Mouse (Mus musculus): ENCODE data around the gene Aspm. TPM values are rescaled to one million over a fixed set of nuclear protein-coding genes. Genes with fewer than 3 reads are reported as not detected.
"Not testable (repeated sequence)": the region's sequence is repeated elsewhere in the genome, so short reads cannot be mapped to it uniquely, and the experiment has no call there.

Gene Aspm
- polyA plus RNA-seq (2012; rRNA removed): 8.0 and 10.9 TPM in 2 replicates
- 16.3 and 18.2 TPM in 2 replicates for polyA plus RNA-seq (2014; fragmentation: Nextera tagmentation; extraction: Ambion mirVana)

DNA sequence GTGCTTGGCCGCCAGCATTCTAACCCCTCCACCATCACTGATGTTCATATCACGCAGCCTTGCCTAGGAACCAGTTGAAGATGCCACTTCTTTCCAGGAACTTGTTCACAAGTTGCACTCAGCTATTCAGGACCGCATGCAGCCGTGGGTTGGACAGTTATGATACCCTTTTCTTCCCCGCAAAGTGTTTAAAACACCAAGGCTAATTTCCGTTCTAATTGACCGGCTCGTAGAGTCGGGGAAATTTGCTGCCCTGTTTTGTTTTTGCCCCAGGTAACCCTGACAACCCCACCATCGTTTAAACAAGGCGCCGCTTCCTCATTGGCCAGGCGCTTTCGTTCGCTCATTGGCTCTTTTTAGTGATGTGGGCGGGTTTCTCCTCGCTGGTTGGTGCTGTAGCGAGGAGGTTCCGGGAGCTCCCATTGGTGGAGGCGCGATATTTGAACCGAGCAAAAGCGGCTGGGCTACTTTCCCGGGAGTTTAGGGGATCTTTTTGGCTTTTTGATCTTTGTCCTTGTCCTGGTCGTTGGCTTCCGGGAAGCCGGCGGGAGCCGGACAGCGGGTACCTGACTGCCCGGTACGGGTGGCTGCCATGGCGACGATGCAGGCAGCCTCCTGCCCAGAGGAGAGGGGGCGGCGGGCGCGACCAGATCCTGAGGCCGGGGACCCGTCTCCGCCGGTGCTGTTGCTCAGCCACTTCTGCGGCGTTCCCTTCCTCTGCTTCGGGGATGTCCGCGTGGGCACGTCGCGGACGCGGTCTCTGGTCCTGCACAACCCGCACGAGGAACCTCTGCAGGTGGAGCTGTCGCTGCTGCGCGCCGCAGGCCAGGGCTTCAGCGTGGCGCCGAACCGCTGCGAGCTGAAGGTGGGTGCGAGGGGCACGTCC lies at the start of gene Aspm:
Aspm (plus strand) TSS at position 433 of the 886 bp plus-strand sequence.
- Histone ChIP-seq H3K27ac (replicated peaks; ENCODE audit: low read depth, low read length) (peak within 1 kb of the TSS; percentile 65; the same call in 1 of the 2 replicates), H3K36me3 (ENCODE audit: control insufficient read depth, insufficient read depth, low read length) (no peaks in the 10 kb centered on the region; the same call in 1 of the 2 replicates), H3K9ac (ENCODE audit: low read depth, low read length, severe bottlenecking) (peak within 1 kb of the TSS; percentile 74), H3K27me3 (ENCODE audit: control insufficient read depth, insufficient read depth, low read length) (no peaks in the 10 kb centered on the region), H3K4me3 (replicated peaks; ENCODE audit: low read length) (peak within 1 kb of the TSS; percentile 79), H3K9me3 (ENCODE audit: control insufficient read depth, low read length) (no peaks in the 10 kb centered on the region), H3K4me2 (replicated peaks; ENCODE audit: low read depth, low read length, severe bottlenecking) (peak within 1 kb of the TSS; percentile 85), H3K4me1 (ENCODE audit: control insufficient read depth, insufficient read depth, low read length) (peaks cover 13% of the 10 kb centered on the region)
- peak; percentile 99 for ATAC-seq (ENCODE audit: low FRiP score, low read depth)
- peak; percentile 97 for DNase-seq (ENCODE audit: low spot score)
- no peak for TF ChIP-seq POLR2A (IDR thresholded peaks at IDR 0.05; ENCODE audit: borderline replicate concordance, extremely low read depth, insufficient read depth, insufficient read length)
- WGBS: under 1% methylated on average over 50 of the region's 65 CpGs

DNA sequence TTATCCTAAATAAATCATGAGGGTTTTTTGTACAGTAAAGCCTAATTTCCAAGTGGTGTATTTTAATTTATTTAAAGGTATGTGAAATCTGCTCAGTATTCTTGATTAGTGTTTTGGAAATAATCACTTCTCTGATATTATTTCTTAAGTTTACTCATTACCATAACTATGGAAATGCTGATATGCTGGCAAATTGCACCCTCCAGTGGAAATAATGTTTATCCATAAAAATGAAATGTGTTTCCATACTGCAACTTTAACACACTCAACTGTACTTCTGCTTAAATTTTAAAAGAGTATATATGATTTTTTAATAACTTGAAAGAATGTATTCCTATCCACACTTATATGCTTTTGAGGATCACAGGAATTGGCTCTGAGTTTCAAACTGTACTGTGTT lies 48.8 kb upstream of the Aspm start:
- H3K9ac ChIP-seq (ENCODE audit: low read depth, low read length, severe bottlenecking): no peak overlapping the region
- DNase-seq (ENCODE audit: low spot score): no peak
- no peaks in the 10 kb centered on the region for H3K4me1 ChIP-seq (ENCODE audit: control insufficient read depth, insufficient read depth, low read length)
- no peak for ATAC-seq (ENCODE audit: low FRiP score, low read depth)
- no peak overlapping the region for H3K4me3 ChIP-seq (replicated peaks; ENCODE audit: low read length)
- TF ChIP-seq POLR2A (IDR thresholded peaks at IDR 0.05; ENCODE audit: borderline replicate concordance, extremely low read depth, insufficient read depth, insufficient read length): no peak
- H3K27ac ChIP-seq (replicated peaks; ENCODE audit: low read depth, low read length): no peak overlapping the region
- H3K36me3 ChIP-seq (ENCODE audit: control insufficient read depth, insufficient read depth, low read length): no peaks in the 10 kb centered on the region
- H3K9me3 ChIP-seq (ENCODE audit: control insufficient read depth, low read length): no peaks in the 10 kb centered on the region
- H3K4me2 ChIP-seq (replicated peaks; ENCODE audit: low read depth, low read length, severe bottlenecking): no peak overlapping the region
- no peaks in the 10 kb centered on the region for H3K27me3 ChIP-seq (ENCODE audit: control insufficient read depth, insufficient read depth, low read length)

DNA sequence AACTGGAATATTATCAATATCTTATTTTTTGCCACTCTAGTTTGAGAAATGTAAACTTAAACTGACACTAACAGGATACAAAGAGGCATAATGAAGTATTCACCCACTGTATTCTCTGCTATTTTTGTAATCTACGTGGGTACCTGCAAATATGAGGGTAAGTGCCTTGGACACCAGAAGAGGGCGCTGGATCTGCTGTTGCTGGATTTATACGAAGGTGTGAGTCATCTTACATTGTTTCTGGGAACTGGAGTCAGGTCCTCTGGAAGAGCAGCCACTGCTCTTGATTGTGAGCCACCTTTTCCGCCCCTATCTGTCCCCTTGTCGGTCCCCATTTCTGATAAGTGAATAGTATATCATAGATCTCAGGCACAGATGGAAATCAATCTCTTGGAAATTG lies 46.9 kb upstream of the Aspm start:
- Histone ChIP-seq H3K27ac (replicated peaks; ENCODE audit: low read depth, low read length) (no peak overlapping the region), H3K4me3 (replicated peaks; ENCODE audit: low read length) (no peak overlapping the region), H3K27me3 (ENCODE audit: control insufficient read depth, insufficient read depth, low read length) (no peaks in the 10 kb centered on the region), H3K4me1 (ENCODE audit: control insufficient read depth, insufficient read depth, low read length) (no peaks in the 10 kb centered on the region), H3K36me3 (ENCODE audit: control insufficient read depth, insufficient read depth, low read length) (no peaks in the 10 kb centered on the region), H3K9me3 (ENCODE audit: control insufficient read depth, low read length) (no peaks in the 10 kb centered on the region), H3K4me2 (replicated peaks; ENCODE audit: low read depth, low read length, severe bottlenecking) (no peak overlapping the region), H3K9ac (ENCODE audit: low read depth, low read length, severe bottlenecking) (no peak overlapping the region)
- ATAC-seq (ENCODE audit: low FRiP score, low read depth) (no peak), DNase-seq (ENCODE audit: low spot score) (no peak)
- no peak for TF ChIP-seq POLR2A (IDR thresholded peaks at IDR 0.05; ENCODE audit: borderline replicate concordance, extremely low read depth, insufficient read depth, insufficient read length)
- WGBS: 64% methylated on average over 5 of the region's 5 CpGs

DNA sequence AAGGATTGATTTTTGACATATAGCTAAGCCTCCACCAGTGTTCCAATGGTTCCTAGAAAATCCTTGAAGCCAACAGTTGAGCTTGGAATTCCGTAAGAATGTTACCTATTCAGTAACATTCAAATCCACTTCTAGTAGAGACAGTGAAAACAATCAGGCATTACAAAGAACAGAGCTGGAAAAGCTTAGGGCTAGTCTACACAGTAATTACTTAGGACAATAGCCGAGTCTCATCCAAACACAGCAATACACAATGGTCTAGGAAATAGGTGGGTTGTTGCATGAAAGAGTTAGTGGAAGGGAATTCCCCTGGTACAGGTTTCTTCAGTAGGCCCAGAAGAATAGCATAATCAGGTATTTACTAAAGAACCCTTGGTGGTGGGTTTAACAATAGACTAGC lies 42.2 kb upstream of the Aspm start:
- DNase-seq (ENCODE audit: low spot score): not testable (repeated sequence)
- 85% methylated on average over 2 of the region's 2 CpGs for WGBS

DNA sequence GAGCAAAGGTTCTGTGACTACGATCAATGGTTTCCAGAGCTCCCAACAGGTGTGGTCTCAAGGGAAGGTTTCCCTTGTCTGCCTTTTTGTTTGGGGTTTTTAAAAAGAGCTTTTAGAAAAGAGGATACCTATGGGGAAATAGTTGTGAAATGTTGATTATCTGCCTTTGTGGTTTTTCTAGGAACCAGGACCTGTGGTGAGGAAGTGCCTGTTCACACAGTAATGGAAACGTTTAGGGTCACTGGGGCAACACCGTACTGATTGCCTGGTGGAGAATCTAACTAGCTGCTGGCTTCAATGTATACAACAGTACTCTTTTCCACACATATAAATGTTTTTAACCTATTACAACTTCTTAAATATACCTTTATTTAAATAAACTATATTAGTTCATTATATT lies 41.1 kb upstream of the Aspm start:
- Histone ChIP-seq H3K9me3 (ENCODE audit: control insufficient read depth, low read length) (no peaks in the 10 kb centered on the region), H3K36me3 (ENCODE audit: control insufficient read depth, insufficient read depth, low read length) (no peaks in the 10 kb centered on the region), H3K27ac (replicated peaks; ENCODE audit: low read depth, low read length) (no peak overlapping the region), H3K4me3 (replicated peaks; ENCODE audit: low read length) (no peak overlapping the region), H3K27me3 (ENCODE audit: control insufficient read depth, insufficient read depth, low read length) (no peaks in the 10 kb centered on the region), H3K4me2 (replicated peaks; ENCODE audit: low read depth, low read length, severe bottlenecking) (no peak overlapping the region), H3K9ac (ENCODE audit: low read depth, low read length, severe bottlenecking) (no peak overlapping the region), H3K4me1 (ENCODE audit: control insufficient read depth, insufficient read depth, low read length) (no peaks in the 10 kb centered on the region)
- no peak for DNase-seq (ENCODE audit: low spot score)
- 77% methylated on average over 3 of the region's 3 CpGs for WGBS
- ATAC-seq (ENCODE audit: low FRiP score, low read depth): no peak
- no peak for TF ChIP-seq POLR2A (IDR thresholded peaks at IDR 0.05; ENCODE audit: borderline replicate concordance, extremely low read depth, insufficient read depth, insufficient read length)

More for the DNA sequence above, 42.2 kb upstream of the Aspm start:
- not testable (repeated sequence) for H3K9ac ChIP-seq (ENCODE audit: low read depth, low read length, severe bottlenecking); H3K4me1 ChIP-seq (ENCODE audit: control insufficient read depth, insufficient read depth, low read length); H3K27me3 ChIP-seq (ENCODE audit: control insufficient read depth, insufficient read depth, low read length); H3K27ac ChIP-seq (replicated peaks; ENCODE audit: low read depth, low read length); ATAC-seq (ENCODE audit: low FRiP score, low read depth); H3K4me3 ChIP-seq (replicated peaks; ENCODE audit: low read length); H3K36me3 ChIP-seq (ENCODE audit: control insufficient read depth, insufficient read depth, low read length); H3K4me2 ChIP-seq (replicated peaks; ENCODE audit: low read depth, low read length, severe bottlenecking); H3K9me3 ChIP-seq (ENCODE audit: control insufficient read depth, low read length)
